Mouse (Mus musculus): ENCODE results near the gene Esr2.
"Not testable (repeated sequence)": the region's sequence is repeated elsewhere in the genome, so short reads cannot be mapped to it uniquely, and the experiment has no call there.

The Esr2 gene

DNA sequence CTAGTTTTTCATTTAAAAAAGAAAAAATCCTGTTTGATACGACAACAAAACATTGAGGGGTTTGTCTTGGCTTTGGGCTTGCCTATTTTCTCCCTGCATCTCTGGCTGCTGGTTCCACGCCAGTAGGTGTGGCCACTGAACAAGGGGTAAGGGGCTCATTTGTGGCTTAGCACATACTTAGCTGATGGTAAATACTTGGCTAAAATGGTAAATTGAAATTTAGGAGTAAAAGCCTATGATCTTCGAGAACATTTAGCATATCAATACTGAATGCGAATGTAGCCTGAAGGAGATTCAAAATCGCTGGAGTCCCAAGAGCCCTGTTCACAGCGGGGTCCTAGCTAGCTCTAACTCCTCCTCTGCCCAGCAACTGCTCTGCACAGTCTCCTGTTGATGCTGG lies 40.4 kb downstream of the Esr2 start:
- no peak for DNase-seq

DNA sequence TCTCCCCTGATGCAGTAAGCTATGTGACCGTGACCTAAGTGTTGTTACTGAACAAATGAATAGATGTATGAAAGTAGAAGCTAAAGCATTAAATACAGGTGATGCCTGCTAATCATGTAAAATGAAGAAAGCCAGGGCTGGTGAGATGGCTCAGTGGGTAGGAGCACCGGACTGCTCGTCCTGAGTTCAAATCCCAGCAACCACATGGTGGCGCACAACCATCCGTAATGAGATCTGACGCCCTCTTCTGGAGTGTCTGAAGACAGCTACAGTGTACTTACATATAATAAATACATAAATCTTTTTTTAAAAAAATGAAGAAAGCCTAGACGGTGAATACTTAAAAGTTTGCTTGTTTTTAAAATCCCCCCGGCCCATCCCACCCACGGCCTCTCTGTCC lies 44.0 kb downstream of the Esr2 start:
- not testable (repeated sequence) for DNase-seq

DNA sequence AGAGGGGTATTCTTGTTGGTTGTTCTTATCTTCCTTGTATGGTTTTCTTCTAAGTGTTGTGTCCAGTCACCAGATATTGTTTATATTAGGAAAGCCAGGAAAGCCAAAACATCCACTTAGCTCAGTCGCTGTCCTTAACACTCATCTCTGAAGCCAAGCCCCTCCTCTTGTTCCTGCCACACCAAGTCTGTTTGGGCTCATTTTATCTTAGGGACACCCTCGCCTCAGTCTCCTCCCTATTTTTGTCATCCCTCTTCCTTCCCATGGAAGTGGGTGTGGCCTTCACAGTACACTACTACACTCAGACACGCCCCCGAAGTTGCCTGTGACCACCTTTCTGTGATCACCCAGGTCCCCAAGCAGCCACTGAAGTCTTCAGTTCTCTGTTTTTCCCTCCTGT lies 44.5 kb downstream of the Esr2 start:
- no peak for DNase-seq

DNA sequence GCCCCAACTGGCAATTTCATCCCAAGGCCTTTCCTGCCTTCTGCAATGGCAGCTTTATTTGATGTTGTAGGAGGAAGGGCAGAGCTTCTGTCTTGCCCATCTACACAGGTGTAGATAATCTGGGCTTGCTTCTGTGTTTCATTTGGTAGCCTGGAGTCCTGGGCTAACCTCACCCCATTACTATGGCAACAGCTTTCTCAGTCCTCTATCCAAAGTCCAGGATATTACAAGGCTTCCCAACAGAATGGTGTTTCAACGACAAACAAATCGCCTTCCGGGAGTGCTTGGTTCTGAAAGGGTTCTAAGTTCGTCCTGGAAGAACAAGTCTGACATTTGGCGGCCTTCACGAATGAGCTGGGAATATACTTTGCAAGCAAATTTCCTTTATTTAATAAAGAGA lies 46.2 kb downstream of the Esr2 start:
- no peak for DNase-seq

DNA sequence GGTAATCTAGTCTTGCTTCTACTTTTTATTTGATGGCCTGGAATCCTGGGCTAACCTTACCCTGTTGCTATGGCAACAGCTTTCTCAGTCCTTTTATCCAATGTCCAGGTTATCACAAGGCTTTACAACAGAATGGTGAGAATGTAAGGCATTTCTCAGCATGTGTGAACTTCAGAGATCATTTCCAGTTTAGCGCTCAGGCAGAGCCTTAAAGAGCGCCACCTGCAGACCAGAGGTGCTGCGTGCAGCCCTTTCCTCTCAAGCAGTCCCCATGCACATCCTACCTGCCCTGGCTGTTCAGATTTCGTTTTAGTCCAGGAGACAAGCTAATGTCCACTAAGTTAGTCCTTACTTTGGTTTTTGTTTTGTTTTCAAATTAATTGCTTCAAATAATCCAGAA lies 46.8 kb downstream of the Esr2 start:
- DNase-seq: peak; percentile 43

DNA sequence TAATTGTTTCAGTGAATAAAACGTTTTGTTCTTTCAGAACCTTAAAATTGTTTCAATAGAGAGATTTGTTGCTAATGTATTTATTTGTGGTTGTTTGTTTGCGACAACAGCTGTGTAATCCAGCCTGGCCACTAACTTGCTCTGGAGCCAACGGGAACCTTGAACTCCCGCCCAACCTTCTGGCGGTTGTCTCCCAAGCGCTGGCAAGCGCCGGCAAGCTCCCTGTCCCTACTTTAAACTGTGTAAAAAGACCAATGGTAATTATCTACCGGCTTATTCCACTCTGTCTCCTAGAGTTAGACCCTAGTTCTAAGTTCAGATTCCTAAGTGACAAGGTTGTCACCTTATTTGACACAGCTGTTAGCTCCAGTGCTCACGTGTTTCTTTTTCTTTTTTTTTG lies 48.2 kb downstream of the Esr2 start:
- no peak for DNase-seq

DNA sequence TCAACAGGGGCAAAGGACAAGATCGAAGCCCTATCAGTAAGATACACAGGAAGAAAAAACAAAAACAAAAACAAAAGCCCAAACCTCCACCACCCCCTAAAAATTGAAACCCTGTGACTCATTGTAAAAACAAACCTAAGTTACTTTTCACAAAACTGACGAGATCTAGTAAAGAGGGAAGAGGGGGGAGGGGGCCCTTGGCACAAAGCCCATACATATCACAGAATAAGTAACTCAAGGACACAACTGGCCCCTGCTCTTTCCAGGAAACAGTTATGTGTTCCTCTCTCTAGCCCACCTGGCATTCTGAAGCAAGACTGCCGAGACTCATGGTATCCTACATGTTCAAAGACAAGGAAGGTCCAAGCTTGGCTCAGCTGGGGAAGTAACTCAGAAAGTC lies 48.8 kb downstream of the Esr2 start:
- no peak for DNase-seq

DNA sequence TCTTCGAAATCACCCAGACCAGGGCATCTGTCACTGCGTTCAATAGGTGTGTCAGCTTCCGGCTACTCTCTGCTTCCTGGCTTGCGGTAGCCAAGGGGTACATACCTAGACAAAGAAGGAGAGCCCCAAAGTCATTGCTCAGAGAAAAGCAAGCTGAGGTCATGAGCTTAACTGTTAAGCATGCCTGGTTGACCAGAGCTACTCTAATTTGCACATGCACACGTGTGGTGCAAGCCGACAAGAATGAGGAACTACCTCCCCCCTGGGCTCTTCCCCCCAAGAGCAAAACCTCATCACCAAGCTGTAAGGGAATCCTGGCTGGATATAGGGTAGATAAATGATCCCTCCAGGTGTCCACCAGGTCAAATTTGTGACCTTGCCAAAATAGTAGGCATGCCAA lies 53.8 kb downstream of the Esr2 start:
- DNase-seq: no peak

DNA sequence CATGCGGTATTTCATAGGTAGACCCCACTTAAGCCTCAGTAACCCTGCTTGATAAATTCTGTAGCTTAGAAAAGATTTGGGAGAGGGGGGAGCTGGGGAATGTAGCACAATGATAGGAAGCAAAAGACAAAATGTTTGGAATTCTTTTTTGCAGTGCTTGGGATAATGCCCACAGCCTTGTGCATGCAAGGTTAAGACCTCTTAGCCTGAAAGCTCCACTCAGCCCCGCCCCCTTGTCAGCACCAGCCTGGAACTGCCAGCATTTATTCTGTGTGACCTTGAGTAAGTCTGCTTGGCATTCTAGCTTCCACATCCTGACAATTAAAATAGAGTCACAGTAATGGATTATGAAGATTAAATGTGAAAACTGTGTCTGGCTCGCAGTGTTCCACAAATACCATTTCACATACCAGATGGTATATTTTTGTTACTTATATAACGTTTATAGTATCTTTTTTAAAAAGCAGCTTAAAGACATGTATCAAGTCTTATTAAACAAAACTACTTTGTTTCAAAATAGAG lies 59.4 kb downstream of the Esr2 start:
- DNase-seq: peak; percentile 21

DNA sequence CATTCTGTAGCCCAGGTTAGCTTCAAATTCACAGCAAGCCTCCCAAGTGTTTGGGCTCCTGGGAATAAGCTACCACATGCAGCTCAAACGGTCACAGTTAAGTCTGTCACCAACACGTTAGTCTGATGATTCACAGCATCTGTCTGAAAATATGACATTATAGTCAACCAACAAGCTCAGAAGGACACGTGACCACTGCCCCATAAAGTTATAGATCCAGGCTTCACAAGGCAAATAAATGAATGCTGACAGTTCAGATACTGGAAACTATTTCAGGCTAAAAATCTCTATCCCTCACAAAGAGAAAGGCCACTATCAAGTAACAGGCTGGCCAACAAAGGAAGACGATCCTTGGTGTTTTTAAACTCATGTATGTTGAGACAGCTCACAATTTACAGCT lies 60.5 kb downstream of the Esr2 start:
- peak; percentile 6 for DNase-seq

DNA sequence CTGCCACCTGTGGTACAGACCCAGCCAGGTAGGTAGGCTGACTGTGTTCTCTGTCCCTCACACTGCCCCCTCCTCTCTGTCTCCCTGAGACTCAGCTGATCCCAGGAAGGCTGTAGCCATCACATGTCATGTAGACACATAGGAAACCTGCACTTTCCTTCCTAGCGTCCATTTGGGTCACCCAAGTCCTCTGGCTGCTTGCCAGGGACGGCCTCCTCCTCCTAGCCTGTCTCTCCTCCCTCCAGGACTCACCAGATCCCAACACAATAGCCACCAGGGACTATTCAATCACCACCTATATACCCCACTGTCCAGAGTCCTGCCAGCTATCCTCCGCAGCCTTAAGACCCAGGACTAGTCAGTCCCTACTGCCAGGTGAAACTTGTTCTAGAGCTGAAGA lies 66.0 kb downstream of the Esr2 start:
- DNase-seq: peak; percentile 22

DNA sequence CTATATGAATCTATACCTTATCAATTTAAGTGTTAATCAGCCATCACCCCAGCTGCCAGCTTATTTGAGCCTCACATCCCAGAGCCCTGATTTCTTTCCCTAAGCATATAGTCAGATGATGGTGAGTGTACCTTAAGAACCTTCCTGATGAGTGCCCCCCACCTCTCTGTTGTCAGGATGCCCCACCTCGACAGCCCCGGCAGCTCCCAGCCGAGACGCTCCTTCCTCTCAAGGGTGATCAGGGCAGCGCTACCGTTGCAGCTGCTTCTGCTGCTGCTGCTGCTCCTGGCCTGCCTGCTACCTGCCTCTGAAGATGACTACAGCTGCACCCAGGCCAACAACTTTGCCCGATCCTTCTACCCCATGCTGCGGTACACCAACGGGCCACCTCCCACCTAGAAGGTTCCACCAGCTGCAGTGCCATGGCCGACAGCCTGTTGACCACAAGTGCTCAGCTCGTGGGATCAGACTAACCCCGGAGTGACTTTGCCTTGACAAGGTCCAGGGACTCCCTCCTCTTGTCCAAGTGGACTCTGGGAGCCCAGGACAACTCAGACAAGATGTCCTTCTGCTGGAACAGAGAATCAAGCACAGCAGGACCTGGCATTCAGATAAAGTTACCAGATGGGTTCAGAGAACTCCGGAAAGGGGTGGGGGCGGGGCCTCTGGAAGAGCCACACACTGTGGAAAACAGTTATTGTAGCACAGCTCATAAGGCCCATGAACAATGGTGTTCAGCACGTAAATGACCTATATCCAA lies 67.2 kb downstream of the Esr2 start:
- DNase-seq: no peak

DNA sequence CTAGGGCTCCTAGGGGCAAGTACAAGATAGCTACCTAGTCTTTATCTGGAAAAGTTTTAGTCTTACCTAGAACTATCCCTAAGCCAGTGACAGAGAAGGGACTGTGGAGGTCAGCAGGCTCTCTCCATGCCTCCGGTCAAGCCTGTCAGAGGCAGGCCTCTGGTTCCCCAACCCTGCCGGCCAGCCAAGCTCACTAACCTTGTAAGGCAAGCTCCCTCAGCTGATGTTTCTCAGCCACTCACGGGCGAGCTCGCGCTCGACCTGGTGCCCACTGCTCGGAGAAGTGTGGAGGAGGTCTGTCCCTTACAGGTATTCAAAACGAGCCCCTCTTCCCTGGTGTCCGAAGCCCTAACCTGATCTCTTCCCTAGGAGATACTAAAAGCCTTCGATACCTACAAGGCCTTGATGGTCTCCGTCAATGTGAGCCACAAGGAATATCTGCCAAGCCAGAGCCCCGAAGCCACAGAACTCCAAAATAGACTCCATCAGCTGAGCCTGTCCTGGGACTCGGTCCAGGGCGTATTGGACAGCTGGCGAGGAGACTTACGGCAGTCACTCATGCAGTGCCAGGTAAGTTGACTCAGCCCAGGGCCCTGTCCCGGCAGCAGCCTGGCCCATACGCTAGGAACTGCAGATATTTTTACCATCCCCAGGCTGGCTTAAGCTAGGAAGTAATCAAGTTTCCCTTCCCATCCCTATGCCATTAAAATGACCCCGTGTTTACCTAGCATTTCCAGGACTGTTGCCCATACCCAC lies 72.3 kb downstream of the Esr2 start:
- no peak for DNase-seq

DNA sequence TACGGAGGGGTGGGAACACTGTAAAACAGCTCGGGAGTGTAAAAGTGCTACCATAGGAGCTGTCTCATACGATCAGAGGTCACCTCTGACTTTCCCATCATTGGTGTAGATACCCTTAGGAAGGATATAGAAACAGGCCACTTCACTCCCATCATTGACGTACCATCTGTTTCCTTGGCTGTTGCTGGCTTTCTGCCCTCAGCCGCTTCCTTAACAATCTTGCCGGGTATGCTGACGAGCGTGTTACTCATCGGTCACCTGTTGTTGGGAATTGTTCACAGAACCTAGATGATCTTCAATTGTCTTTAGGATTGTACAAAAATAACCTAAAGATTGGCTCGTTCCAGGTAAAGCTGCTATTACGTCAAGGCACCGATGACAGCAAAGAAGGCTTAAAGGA lies 74.4 kb downstream of the Esr2 start:
- DNase-seq: no peak

DNA sequence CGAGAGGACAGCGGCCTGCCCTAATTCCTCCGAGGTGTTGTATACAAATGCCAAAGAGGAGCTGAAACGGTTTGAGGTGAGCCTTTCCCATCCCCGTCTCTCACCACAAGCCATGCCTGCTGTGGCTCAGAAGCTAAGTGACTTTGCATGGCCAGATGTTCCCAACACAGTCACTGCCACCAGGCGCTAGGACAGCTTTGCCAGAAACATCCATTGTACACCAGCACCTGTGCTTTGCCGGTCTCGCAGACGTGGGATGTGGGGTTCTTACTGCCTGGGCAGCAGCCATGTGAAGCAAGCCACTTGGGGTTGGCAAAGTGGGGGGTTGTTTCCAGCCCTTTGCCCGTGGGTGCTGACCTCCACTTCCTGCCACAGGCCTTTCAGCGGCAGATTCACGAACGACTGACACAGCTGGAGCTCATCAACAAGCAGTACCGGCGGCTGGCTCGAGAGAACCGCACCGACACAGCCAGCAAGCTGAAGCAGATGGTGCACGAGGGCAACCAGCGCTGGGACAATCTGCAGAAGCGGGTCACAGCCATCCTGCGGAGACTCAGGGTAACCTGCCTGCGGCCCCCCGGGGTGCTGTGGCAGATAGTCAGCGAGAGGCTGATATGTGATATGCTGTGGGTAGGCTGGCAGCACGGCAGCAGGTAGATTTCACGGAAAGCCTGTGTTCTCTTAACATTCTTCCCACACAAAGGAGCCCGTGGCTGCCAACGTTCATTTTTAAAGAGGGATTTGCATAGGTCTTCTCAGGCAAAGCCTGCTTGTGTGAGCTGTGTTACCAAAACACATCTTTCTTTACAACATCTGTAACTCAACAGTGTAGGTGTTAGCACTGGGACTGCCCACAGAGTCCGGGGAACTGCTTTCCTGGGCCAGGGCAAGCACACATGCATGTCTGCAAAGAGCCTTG lies 81.7 kb downstream of the Esr2 start:
- peak; percentile 37 for DNase-seq

DNA sequence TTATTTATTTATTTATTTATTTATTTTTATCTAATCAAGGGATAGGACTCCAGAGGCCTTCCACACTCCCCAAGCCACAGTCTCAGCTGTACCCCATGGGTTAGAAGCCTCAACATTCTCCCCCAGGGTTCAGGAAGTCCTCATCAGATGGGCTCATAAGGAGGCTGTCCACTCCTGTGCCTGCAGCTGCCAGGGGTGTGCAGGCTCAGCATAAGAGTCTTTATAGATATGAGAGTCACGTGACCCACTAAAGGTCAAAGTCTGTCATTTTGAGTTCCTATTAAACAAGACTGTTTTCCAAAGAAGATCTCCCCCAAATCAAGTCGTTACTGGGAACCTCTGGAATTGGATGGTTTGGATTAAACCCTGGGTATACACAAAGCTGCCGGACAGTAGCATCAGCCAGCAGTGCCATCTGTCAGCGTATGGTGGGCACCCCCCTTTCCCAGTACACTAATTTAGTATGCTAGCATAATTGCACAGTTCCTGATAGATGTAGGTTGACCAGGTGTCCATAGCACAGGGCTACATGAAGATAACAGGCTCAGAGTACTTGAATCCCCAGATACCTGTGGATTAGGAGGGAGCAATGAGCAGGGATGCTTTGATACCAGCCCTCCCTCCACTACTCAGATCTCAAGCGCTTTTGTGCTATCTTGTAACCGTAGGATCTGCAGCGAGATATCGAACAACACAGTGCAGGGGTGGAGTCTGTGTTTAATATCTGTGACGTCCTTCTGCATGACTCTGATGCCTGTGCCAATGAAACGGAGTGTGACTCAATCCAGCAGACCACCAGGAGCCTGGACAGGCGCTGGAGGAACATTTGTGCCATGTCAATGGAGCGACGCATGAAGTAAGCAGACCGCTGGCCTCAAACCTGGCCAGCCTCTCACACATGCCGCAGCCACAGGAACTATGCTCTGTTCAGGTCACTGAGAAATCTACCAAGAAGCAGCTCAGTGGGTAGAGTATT lies 83.2 kb downstream of the Esr2 start:
- DNase-seq: no peak

DNA sequence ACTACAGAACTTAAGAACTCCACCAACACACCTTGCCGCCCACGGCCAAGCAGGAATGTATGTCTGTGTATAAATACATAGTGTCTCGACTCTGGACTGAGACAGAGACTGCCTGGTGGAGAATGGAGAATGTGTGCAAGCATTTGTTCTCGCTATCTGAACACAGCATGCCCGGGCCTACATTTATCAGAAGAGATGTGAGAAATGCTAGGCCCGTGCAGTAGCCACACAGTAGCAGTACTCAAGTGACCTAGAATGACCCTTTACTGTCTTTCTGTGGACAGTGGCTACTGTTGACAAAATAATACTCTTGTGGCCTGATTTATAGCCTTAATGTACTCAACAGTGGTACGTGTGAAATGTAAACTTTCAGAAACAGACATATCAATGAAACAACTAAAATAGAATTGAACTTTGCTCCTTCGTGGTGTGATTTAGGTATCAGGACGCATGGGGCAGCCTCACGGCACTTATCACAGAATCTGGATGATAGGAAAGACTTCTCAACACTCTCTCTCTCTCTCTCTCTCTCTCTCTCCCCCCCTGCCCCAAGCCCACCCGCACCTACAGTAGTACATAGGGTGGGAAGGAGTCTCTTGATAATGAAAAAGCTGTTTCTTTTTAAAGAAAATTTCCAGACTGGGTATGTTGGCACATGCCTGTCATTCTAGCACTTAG lies 84.1 kb downstream of the Esr2 start:
- no peak for DNase-seq

DNA sequence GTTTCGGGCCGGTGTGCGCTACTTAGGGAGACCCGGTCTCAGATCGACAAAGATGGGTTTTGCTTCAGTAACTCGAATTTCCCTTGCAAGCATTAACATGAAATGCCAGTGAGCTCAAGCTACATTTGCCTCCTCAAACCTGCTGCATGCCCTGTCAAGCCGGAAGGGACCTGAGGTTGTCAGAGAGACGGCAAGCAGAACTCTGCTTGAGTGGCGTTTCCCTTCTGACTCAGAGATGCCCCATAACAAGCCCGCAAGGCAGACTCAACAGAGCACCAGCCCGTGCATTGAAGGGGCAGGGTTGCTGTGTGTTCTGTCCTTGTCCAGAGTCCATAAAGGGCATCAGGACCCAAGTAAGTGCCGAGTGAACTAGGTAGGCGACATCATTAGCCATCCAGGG lies 90.0 kb downstream of the Esr2 start:
- no peak for DNase-seq

DNA sequence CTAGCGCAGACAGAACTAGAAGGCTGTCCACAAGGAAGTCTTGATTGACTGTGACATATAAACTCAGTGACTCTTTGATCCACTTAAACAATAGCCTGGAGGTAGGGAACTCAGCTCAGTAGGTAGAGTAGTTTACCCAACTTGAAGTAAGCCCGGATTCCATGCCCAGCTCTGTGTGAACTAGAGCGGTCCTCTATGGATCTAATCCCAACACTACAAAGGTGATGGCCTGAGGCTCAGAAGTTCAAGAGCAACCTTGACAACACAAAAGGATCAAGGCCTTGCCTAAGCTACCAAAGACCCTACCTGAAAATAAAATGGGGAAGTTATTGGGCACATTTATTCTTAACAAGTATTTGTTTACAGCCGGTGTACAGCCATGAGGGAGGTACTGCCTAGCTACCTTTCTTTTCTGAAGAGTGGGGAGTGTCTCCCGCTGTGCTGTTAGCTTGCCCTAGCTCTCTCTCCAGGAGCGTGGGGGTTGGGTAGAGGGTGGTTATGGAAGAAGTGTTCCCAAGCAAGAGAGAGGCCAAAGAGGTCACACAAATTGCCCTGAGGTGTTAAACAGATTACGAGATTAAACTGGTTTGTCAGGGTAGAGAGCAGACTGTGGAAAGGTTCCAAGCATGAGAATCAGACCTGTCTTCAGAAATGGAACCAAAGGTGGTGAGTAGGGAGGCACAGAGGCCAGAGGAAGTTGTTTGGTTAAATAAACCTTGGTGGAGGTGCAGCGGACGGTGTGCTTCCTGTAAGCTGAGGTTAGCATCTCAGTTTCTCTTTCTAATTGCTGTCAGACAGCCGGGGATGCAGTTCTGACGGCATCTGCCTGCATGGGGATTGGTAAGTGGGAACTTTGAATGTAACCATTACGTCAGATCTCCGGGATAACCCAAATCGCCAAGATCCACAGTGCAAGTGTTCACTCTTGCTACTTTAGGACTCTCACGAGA lies 90.8 kb downstream of the Esr2 start:
- DNase-seq: peak; percentile 20

DNA sequence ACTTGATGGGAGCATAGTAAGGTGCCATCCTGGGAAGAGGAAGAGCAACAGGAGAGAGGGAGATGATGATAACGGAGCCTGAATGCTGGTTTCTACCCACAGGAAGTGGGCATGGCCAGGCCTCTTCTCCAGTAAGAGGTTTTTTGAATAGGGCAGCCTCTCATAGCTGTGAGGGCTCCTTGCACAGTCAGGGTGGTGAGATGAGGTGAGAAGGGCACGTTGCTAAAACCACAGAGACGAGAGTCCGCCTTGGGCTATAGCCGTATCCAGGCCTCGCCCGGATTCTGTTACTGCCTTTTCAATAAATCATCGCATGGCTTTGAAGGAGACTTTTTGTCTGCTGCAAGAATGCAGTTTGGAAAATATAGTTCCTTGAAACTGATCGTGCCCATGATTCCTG lies 92.0 kb downstream of the Esr2 start:
- no peak for DNase-seq

Data from retina, postnatal 1 day (tissue).